Mouse (Mus musculus) hematopoietic stem cell, adult 5-6 weeks (primary cell): ENCODE results near the gene Mmp8. TPM values are rescaled to one million over a fixed set of nuclear protein-coding genes. Genes with fewer than 3 reads are reported as not detected.

Source experiments
- ATAC-seq, 2 experiments: fragments of 125-278 bp in 1 of 2; replicated peaks in 1 of 2; 2 replicates each; pipeline ENCODE4 v1.8.0; 2016 to 2017; ENCODE audit warnings: inconsistent platforms in 2 of 2, mild to moderate bottlenecking in 2 of 2, moderate number of reproducible peaks in 2 of 2, low read depth in 1 of 2, moderate TSS enrichment in 1 of 2; ENCODE audit not compliant: low FRiP score in 2 of 2, poor library complexity in 2 of 2, severe bottlenecking in 2 of 2, insufficient read depth in 1 of 2, low TSS enrichment in 1 of 2
- total RNA-seq: library from RNA; stranded (forward); fragments of 172-1452, 232-1000 nt; gene quantifications from 2 replicates; pipeline ENCODE4 v1.2.3, GENCODE M21; 2017

Gene Mmp8
- total RNA-seq, 1 experiment from 2014 or later: 48.4 TPM

DNA sequence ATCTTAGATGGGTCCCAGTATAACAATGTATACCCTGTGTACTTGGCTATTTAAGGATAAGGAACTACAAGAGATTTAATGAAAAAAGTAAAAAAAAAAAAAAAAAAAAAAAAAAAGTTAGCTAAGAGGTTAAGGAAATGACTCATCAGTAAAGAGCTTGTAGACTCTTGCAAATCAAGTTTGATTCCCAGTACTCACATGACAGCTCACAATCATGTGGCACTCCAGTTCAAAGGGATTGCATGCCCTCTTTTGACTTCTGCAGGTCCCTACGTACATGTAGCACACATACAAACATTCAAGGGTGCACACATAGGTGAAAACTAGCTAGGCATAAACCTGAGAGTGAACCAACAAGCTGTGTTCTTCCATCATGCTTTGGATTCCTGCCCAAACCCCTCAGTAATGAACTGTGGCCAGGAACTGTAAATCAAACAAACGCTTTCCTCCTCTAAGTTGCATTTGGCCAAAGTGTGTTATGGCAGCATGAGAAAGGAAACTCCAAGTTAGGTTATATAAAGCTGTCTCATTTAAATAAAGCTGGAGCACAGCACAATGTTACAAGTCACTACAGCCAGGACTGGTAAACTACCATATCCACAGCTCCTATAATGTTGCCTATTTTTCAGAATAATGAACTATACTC, 14.5 kb downstream of the Mmp8 start:
- peak; percentile 82 to 87 for ATAC-seq

GRCm38 (mm10) chr9:7575526-7575925, 17.3 kb downstream of the Mmp8 start:
- ATAC-seq: no peak

GRCm38 (mm10) chr9:7577371-7577770, 19.1 kb downstream of the Mmp8 start:
- ATAC-seq: peak in 1 of 2 experiments; percentile 43; a peak in 1 of 4 replicates

GRCm38 (mm10) chr9:7590063-7590462, 31.8 kb downstream of the Mmp8 start:
- no peak for ATAC-seq

- peak in 1 of 2 experiments; percentile 44; a peak in 1 of 4 replicates for ATAC-seq
Measured at GRCm38 (mm10) chr9:7593272-7593812, 35.1 kb downstream of the Mmp8 start.

- peak; percentile 99 for ATAC-seq
Measured at GRCm38 (mm10) chr9:7594816-7595540, 36.7 kb downstream of the Mmp8 start.

DNA sequence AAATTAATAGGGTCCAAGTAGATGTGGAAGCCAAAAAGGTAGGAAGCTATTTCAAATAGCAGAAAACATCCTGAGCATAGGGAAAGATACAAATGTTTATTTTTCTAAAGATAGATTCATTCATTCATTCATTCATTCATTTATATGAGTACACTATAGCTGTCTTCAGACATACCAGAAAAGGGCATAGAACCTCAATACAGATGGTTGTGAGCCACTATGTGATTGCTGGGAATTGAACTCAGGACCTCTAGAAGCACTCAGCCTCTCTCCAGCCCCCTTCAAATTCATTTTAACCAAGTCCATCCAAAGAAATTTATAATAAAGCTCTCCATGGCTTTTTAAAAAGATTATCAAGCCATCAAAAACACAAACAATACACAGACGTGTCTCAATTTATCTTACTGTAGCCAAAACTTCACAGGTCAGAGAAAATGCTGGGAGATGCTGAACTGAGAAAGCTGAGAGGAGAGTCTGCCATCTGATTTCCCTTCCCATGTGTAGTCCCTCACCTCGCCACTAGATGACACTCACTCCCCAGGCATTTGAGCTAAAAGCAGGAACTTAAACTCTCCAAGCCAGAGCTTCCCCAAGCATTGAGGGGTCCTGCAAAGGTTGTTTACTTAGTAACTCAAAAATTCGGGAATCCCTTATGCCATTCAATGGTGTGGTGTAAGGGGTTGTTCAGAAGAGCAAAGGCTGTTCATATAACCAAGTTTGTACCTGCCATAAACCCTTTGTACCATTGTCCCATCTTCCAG, 44.9 kb downstream of the Mmp8 start:
- peak; percentile 88 to 92 for ATAC-seq

DNA sequence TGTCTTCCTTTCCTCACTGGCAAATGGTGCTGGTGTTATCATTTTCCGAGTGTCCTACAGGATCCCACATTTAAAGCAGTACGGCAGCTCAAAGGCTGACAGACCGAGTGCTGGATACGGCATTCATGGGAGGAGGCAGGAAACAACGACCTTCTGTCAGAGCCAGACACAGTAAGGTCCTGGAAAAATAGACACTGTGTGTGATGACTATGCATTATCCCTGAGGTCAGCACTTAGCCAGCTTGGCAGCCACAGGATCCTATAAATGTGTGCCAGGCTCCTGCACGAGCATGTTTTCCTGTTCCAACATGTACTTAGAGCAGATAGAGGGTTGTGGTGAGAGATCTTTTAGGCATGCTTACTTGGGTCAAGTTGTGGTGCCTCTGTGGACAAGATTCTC, 45.7 kb downstream of the Mmp8 start:
- peak; percentile 19 to 40; a peak in 2 of 4 replicates for ATAC-seq

- no peak for ATAC-seq
Measured at GRCm38 (mm10) chr9:7605638-7606037, 47.4 kb downstream of the Mmp8 start.

Other genes with a start within 250 kb of the Mmp8 start
- gene Mmp12, start 214.1 kb upstream of the Mmp8 start, total RNA-seq: not detected in 2 replicates
- gene Mmp1b, start 170.4 kb upstream of the Mmp8 start, total RNA-seq: not detected in 2 replicates
- gene Mmp3, start 112.6 kb upstream of the Mmp8 start, total RNA-seq: not detected in 2 replicates
- gene Mmp10, start 56.1 kb upstream of the Mmp8 start, total RNA-seq: not detected in 2 replicates
- not detected in 2 replicates for gene Mmp27, start 12.9 kb downstream of the Mmp8 start, total RNA-seq
- not detected in 2 replicates for gene Mmp20, start 69.8 kb downstream of the Mmp8 start, total RNA-seq
- not detected in 2 replicates for gene Mmp7, start 133.6 kb downstream of the Mmp8 start, total RNA-seq
- gene Tmem123, start 205.6 kb downstream of the Mmp8 start, total RNA-seq: 185 and 188 TPM in 2 replicates